Mouse (Mus musculus): ENCODE measurements around the gene Aox4. TPM values are rescaled to one million over a fixed set of nuclear protein-coding genes. Genes with fewer than 3 reads are reported as not detected.

Gene Aox4
- polyA plus RNA-seq, 1 experiment from 2014 or later = 0.09 TPM

GRCm38 (mm10) chr1:58303009-58303408 is 92.8 kb downstream of the Aox4 start:
- no peak for ATAC-seq (ENCODE audit: insufficient number of reproducible peaks, insufficient read depth, low FRiP score, low TSS enrichment, low read depth)
- no peak overlapping the region for H3K9ac ChIP-seq (replicated peaks)
- H3K27ac ChIP-seq = no peak overlapping the region
- no peak overlapping the region for H3K4me3 ChIP-seq (replicated peaks)
- no peaks in the 10 kb centered on the region for H3K27me3 ChIP-seq
- H3K36me3 ChIP-seq = no peaks in the 10 kb centered on the region
- WGBS = 86% methylated on average over 6 of the region's 6 CpGs
- H3K4me2 ChIP-seq = no peak overlapping the region
- no peaks in the 10 kb centered on the region for H3K4me1 ChIP-seq (replicated peaks)
- H3K9me3 ChIP-seq = no peaks in the 10 kb centered on the region

DNA sequence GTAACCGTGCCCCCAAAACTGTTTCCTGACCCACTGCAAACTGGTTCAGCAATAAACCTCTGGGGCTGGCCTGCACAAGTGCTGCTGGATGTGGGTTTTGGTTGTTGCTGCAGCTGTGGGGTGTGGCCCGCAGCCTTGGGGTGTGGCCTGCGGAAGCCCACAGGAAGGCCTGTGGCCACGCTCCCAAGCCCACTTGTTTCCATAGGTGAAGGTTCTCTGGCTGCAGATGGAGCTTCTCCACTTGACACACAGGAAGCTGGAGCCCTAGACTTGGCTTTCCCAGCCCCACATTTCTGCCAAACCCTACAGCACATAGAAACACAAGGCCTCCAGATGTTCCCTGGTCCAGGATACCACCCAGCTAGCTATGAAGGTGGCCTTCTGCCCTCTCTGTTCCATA is 93.5 kb downstream of the Aox4 start:
- ATAC-seq (ENCODE audit: insufficient number of reproducible peaks, insufficient read depth, low FRiP score, low TSS enrichment, low read depth) = no peak

GRCm38 (mm10) chr1:58304296-58304695 is 94.1 kb downstream of the Aox4 start:
- Histone ChIP-seq H3K4me3 (replicated peaks) (no peak overlapping the region), H3K36me3 (no peaks in the 10 kb centered on the region), H3K9ac (replicated peaks) (no peak overlapping the region), H3K9me3 (no peaks in the 10 kb centered on the region), H3K27ac (0 out of 2 replicates have a peak overlapping the region, but pooled peaks have one; percentile 1), H3K27me3 (no peaks in the 10 kb centered on the region), H3K4me1 (replicated peaks) (no peaks in the 10 kb centered on the region), H3K4me2 (no peak overlapping the region)
- WGBS = 72% methylated on average over 12 of the region's 12 CpGs
- no peak for ATAC-seq (ENCODE audit: insufficient number of reproducible peaks, insufficient read depth, low FRiP score, low TSS enrichment, low read depth)

More for the DNA sequence above, 93.5 kb downstream of the Aox4 start:
- Histone ChIP-seq H3K9ac (replicated peaks) (no peak overlapping the region), H3K4me2 (no peak overlapping the region), H3K36me3 (no peaks in the 10 kb centered on the region), H3K27ac (0 out of 2 replicates have a peak overlapping the region, but pooled peaks have one; percentile 1), H3K27me3 (no peaks in the 10 kb centered on the region), H3K4me1 (replicated peaks) (no peaks in the 10 kb centered on the region), H3K4me3 (replicated peaks) (no peak overlapping the region), H3K9me3 (no peaks in the 10 kb centered on the region)
- WGBS = 80% methylated on average over 4 of the region's 4 CpGs

DNA sequence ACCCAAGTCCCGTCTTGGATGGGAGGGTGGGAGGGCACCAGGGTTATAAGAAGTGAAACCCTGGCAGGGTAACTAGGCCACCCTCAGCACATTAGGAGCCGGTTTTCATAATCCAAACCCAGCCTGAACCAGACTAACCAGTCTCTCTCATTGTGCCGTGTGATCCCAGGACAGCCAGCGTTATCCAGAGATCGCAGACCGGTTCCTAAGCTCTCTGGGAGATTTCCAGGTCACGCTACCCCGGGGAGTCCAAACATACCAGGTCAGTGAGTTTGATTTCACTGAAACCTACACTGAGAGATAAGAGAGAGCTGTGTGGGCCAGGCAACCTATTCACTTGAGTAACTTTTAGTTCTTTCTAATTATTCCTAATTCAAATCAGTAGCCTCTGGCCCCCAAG is 97.0 kb downstream of the Aox4 start:
- H3K4me2 ChIP-seq = no peak overlapping the region
- no peaks in the 10 kb centered on the region for H3K27me3 ChIP-seq
- 89% methylated on average over 8 of the region's 8 CpGs for WGBS
- H3K27ac ChIP-seq = no peak overlapping the region
- H3K4me1 ChIP-seq (replicated peaks) = no peaks in the 10 kb centered on the region
- no peak for ATAC-seq (ENCODE audit: insufficient number of reproducible peaks, insufficient read depth, low FRiP score, low TSS enrichment, low read depth)
- H3K9ac ChIP-seq (replicated peaks) = no peak overlapping the region
- no peaks in the 10 kb centered on the region for H3K36me3 ChIP-seq
- no peaks in the 10 kb centered on the region for H3K9me3 ChIP-seq
- H3K4me3 ChIP-seq (replicated peaks) = no peak overlapping the region

- Histone ChIP-seq H3K9me3 (no peaks in the 10 kb centered on the region), H3K27ac (no peak overlapping the region), H3K9ac (replicated peaks) (no peak overlapping the region), H3K27me3 (no peaks in the 10 kb centered on the region), H3K4me3 (replicated peaks) (no peak overlapping the region), H3K4me1 (replicated peaks) (no peaks in the 10 kb centered on the region), H3K4me2 (no peak overlapping the region), H3K36me3 (no peaks in the 10 kb centered on the region)
- 90% methylated on average over 8 of the region's 8 CpGs for WGBS
- no peak for ATAC-seq (ENCODE audit: insufficient number of reproducible peaks, insufficient read depth, low FRiP score, low TSS enrichment, low read depth)
Measured at GRCm38 (mm10) chr1:58308594-58308993, 98.4 kb downstream of the Aox4 start.

DNA sequence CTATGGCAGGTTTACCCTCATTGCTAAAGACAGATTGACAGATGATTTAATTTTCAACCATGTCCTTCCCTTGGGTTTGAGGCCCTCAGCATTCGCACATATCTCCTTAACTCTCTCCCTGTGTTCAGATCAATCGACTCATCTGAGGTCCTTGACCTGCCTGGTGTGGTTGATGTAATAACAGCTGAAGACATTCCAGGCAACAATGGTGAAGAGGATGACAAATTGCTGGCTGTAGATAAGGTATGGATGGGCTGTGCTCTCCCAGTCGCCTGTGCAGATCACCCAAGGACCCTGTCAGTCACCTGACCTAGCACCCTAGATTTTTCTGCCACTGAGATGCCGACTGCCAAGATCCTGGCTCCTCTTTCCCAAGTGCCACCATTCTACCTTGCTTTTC is 99.7 kb downstream of the Aox4 start:
- no peak overlapping the region for H3K27ac ChIP-seq
- H3K27me3 ChIP-seq = no peaks in the 10 kb centered on the region
- no peak for ATAC-seq (ENCODE audit: insufficient number of reproducible peaks, insufficient read depth, low FRiP score, low TSS enrichment, low read depth)
- H3K4me3 ChIP-seq (replicated peaks) = no peak overlapping the region
- H3K36me3 ChIP-seq = no peaks in the 10 kb centered on the region
- WGBS = 87% methylated on average over 4 of the region's 4 CpGs
- no peak overlapping the region for H3K9ac ChIP-seq (replicated peaks)
- H3K4me2 ChIP-seq = no peak overlapping the region
- no peaks in the 10 kb centered on the region for H3K9me3 ChIP-seq
- H3K4me1 ChIP-seq (replicated peaks) = no peaks in the 10 kb centered on the region

DNA sequence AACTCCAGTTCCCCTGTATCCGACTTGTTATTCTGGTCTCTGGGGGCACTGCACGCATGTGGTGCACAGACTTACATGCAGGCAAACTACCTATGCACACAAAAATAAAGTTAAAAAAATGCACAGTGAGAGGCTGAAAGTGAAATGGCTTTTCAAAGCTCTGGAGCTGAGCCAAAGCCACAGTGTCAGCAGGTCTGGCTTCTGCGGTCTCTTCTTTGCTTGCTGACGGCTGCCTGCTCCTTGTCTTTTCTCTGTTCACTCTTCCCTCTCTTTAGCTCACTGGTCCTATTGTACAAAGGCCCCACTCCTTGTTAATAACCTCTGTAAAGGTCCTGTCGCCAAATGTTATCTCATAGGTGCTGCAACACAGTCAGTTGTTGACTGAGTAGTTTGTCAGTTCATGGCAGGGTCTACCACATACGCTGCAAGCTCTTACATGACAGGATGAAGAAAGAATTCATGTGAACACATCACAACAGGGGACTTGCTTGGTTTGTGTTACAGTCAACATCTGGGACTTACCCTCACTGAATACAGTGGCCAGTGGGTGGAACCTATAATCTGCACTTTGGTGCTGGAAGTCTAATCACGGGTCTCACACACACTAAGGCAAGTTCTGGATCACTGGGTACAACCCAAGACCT is 101.1 kb downstream of the Aox4 start:
- no peaks in the 10 kb centered on the region for H3K9me3 ChIP-seq
- WGBS = 85% methylated on average over 7 of the region's 7 CpGs
- no peak overlapping the region for H3K4me2 ChIP-seq
- H3K27me3 ChIP-seq = no peaks in the 10 kb centered on the region
- no peaks in the 10 kb centered on the region for H3K36me3 ChIP-seq
- no peak overlapping the region for H3K27ac ChIP-seq
- no peak overlapping the region for H3K9ac ChIP-seq (replicated peaks)
- peaks cover 3% of the 10 kb centered on the region; the same call in 1 of the 2 replicates for H3K4me1 ChIP-seq (replicated peaks)
- no peak for ATAC-seq (ENCODE audit: insufficient number of reproducible peaks, insufficient read depth, low FRiP score, low TSS enrichment, low read depth)
- no peak overlapping the region for H3K4me3 ChIP-seq (replicated peaks)

- H3K4me3 ChIP-seq (replicated peaks) = no peak overlapping the region
- H3K27ac ChIP-seq = no peak overlapping the region
- H3K9ac ChIP-seq (replicated peaks) = no peak overlapping the region
- no peak for ATAC-seq (ENCODE audit: insufficient number of reproducible peaks, insufficient read depth, low FRiP score, low TSS enrichment, low read depth)
- no peaks in the 10 kb centered on the region for H3K36me3 ChIP-seq
- no peaks in the 10 kb centered on the region for H3K27me3 ChIP-seq
- no peaks in the 10 kb centered on the region for H3K9me3 ChIP-seq
- H3K4me2 ChIP-seq = no peak overlapping the region
- peaks cover 3% of the 10 kb centered on the region; the same call in 1 of the 2 replicates for H3K4me1 ChIP-seq (replicated peaks)
- WGBS = 89% methylated on average over 8 of the region's 8 CpGs
Measured at GRCm38 (mm10) chr1:58313173-58313572, 103.0 kb downstream of the Aox4 start.

DNA sequence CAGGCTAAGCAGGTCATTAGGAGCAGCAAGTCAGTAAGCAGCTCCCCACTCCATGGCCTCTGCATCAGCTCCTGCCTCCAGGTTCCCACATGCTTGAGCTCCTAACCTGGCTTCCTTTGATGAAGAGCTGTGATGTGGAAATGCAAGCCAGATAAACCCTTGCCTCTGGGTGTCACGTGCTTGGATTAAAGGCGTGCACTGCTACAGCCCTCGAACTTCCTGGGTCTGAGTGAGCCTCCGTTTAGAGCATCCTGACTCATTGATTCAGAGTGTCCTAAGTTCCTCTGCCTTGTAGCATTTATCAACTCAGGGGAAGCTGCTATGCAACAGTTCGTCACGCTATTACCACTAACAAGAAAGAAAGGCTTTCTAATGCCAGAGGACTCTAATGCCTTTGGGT is 105.3 kb downstream of the Aox4 start:
- no peak overlapping the region for H3K9ac ChIP-seq (replicated peaks)
- ATAC-seq (ENCODE audit: insufficient number of reproducible peaks, insufficient read depth, low FRiP score, low TSS enrichment, low read depth) = no peak
- 70% methylated on average over 6 of the region's 6 CpGs for WGBS
- H3K4me1 ChIP-seq (replicated peaks) = peaks cover 3% of the 10 kb centered on the region; the same call in 1 of the 2 replicates
- no peak overlapping the region for H3K4me3 ChIP-seq (replicated peaks)
- H3K4me2 ChIP-seq = no peak overlapping the region
- H3K27me3 ChIP-seq = no peaks in the 10 kb centered on the region
- no peak overlapping the region for H3K27ac ChIP-seq
- no peaks in the 10 kb centered on the region for H3K9me3 ChIP-seq
- no peaks in the 10 kb centered on the region for H3K36me3 ChIP-seq

Other genes with a start within 250 kb of the Aox4 start
- gene Sgo2a, start 214.4 kb upstream of the Aox4 start, polyA plus RNA-seq (2016; fragmentation: Nextera tagmentation; extraction: Ambion mirVana) = 24.4 and 24.5 TPM in 2 replicates
- 22.9 and 24.4 TPM in 2 replicates for gene Kctd18, start 191.4 kb upstream of the Aox4 start, polyA plus RNA-seq (2016; fragmentation: Nextera tagmentation; extraction: Ambion mirVana)
- 0.10 and 0.17 TPM in 2 replicates for gene Aox1, start 180.5 kb upstream of the Aox4 start, polyA plus RNA-seq (2016; fragmentation: Nextera tagmentation; extraction: Ambion mirVana)
- gene Aox3, start 97.3 kb upstream of the Aox4 start, polyA plus RNA-seq (2016; fragmentation: Nextera tagmentation; extraction: Ambion mirVana) = 0.44 and 0.64 TPM in 2 replicates
- gene Aox2, start 67.9 kb downstream of the Aox4 start, polyA plus RNA-seq (2016; fragmentation: Nextera tagmentation; extraction: Ambion mirVana) = 0.04 TPM in 1 of 2 replicates, not detected in the other
- gene Bzw1, start 182.5 kb downstream of the Aox4 start, polyA plus RNA-seq (2016; fragmentation: Nextera tagmentation; extraction: Ambion mirVana) = 408 and 418 TPM in 2 replicates
- 202 and 205 TPM in 2 replicates for gene Clk1, start 213.7 kb downstream of the Aox4 start, polyA plus RNA-seq (2016; fragmentation: Nextera tagmentation; extraction: Ambion mirVana)
- 59.6 and 60.2 TPM in 2 replicates for gene Nif3l1, start 234.8 kb downstream of the Aox4 start, polyA plus RNA-seq (2016; fragmentation: Nextera tagmentation; extraction: Ambion mirVana)
- 56.3 and 56.7 TPM in 2 replicates for gene Ppil3, start 235.1 kb downstream of the Aox4 start, polyA plus RNA-seq (2016; fragmentation: Nextera tagmentation; extraction: Ambion mirVana)

Data from limb, embryonic 12.5 days (tissue).